Mouse (Mus musculus) bone marrow, adult 2 months (tissue): ENCODE data around the gene Ccdc9b. TPM values are rescaled to one million over a fixed set of nuclear protein-coding genes. Genes with fewer than 3 reads are reported as not detected.

Experiments used
- H3K27ac ChIP-seq: fragments of 200-500 bp; 2 replicates; pipeline ENCODE4 v1.5.1; 2012; ENCODE audit warnings: low read depth, mild to moderate bottlenecking, control low read depth, inconsistent platforms, low read length; ENCODE audit not compliant: control insufficient read depth, poor library complexity, insufficient read depth
- H3K4me1 ChIP-seq: fragments of 200-500 bp; 2 replicates; pipeline ENCODE4 v1.6.1; 2011; ENCODE audit warnings: low read length; ENCODE audit not compliant: control insufficient read depth, insufficient read depth
- H3K4me3 ChIP-seq: fragments of 200-500 bp; replicated peaks from 2 replicates; pipeline ENCODE3; 2011; ENCODE audit warnings: mild to moderate bottlenecking, low read depth, low read length, control low read depth; ENCODE audit not compliant: control insufficient read depth
- CTCF ChIP-seq: fragments of 200-500 bp; IDR thresholded peaks from 2 replicates; pipeline ENCODE4 v1.5.1; 2011; ENCODE audit warnings: low read length, control low read depth; ENCODE audit not compliant: control insufficient read depth, insufficient read depth
- POLR2A ChIP-seq: fragments of 200-500 bp; IDR thresholded peaks from 2 replicates; pipeline ENCODE4 v1.6.1; 2011; ENCODE audit warnings: low read depth, mild to moderate bottlenecking, control low read depth, low read length, borderline replicate concordance; ENCODE audit not compliant: control insufficient read depth
- WGBS: fragments of 180-500 bp; shearing (Covaris S2); methylation state at CpG from one replicate; pipeline ENCODE4 v1.1.7; 2018; 5-methylcytosine and 5-hydroxymethylcytosine counted together
- polyA plus RNA-seq: library from polyadenylated mRNA; stranded (reverse); fragments of >200 nt; gene quantifications from 2 replicates; pipeline ENCODE4 v1.2.4, GENCODE M21; 2011; ENCODE audit warnings: low replicate concordance; ENCODE audit not compliant: missing spikeins, insufficient read depth, insufficient read length

Ccdc9b gene
- polyA plus RNA-seq, 1 experiment: 3.5 TPM

DNA sequence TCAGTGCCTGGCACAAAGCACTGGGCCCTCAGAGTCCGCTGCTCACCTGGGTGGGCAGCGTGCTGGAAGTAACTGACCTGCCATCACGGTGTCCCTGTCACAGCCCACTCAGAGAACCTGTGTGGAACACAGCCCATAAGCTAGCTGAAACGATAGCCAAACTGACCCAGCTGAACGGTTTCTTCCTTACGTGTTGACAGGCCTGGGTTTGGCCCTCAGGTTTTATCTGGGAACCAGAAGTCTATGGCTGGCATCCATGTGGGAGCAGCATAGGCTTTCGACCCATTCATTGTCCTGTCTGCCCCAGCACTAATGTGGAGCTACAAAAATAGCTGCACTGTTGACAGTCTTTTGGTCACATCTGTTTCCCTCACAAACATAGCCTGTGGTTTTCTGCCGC lies 12.0 kb downstream of the Ccdc9b start:
- whole genome bisulfite sequencing: 47% methylated on average over 8 of the region's 8 CpGs
- H3K4me3 ChIP-seq: no peak overlapping the region
- H3K4me1 ChIP-seq: no peaks in the 10 kb centered on the region; the same call in 1 of the 2 replicates
- TF ChIP-seq POLR2A (no peak), CTCF (no peak)
- peak overlapping the region; percentile 19; the same call in 1 of the 2 replicates for H3K27ac ChIP-seq

DNA sequence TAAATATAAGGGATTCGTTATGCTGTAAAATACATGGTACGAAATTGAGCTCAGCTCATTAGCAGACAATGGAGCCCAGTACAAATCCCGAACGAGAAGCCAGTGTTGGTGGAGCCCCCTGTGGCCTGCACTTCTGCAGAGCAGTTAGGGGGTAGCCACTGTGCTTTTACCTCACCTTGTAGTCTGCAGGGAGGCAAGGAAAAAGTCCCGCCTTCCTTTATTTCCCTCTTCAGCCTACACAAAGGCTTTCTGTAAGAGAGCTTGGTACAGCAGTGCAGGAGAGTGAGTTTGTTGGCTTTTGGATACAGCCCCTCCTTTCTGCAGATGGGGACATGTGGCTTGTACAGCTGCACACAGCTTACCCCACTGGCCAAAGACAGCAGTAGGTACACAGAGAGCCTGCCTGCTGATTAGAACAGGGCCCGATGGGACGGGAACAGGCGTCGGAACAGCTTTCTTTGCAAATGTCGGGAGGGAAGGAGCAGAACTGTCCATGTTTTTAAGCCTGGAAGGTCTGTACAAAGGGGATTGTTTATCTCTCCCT lies 13.0 kb downstream of the Ccdc9b start:
- Histone ChIP-seq H3K4me1 (no peaks in the 10 kb centered on the region; the same call in none of the 2 replicates), H3K27ac (no peak overlapping the region), H3K4me3 (no peak overlapping the region)
- TF ChIP-seq POLR2A: no peak
- no peak for TF ChIP-seq CTCF
- WGBS: 76% methylated on average over 10 of the region's 10 CpGs

- Histone ChIP-seq H3K4me3 (peak overlapping the region; percentile 45), H3K4me1 (no peaks in the 10 kb centered on the region; the same call in none of the 2 replicates), H3K27ac (no peak overlapping the region)
- 8% methylated on average over 10 of the region's 10 CpGs for WGBS
- no peak for TF ChIP-seq POLR2A
- TF ChIP-seq CTCF: no peak
Observed at GRCm38 (mm10) chr2:118747301-118747960, 15.0 kb downstream of the Ccdc9b start.

DNA sequence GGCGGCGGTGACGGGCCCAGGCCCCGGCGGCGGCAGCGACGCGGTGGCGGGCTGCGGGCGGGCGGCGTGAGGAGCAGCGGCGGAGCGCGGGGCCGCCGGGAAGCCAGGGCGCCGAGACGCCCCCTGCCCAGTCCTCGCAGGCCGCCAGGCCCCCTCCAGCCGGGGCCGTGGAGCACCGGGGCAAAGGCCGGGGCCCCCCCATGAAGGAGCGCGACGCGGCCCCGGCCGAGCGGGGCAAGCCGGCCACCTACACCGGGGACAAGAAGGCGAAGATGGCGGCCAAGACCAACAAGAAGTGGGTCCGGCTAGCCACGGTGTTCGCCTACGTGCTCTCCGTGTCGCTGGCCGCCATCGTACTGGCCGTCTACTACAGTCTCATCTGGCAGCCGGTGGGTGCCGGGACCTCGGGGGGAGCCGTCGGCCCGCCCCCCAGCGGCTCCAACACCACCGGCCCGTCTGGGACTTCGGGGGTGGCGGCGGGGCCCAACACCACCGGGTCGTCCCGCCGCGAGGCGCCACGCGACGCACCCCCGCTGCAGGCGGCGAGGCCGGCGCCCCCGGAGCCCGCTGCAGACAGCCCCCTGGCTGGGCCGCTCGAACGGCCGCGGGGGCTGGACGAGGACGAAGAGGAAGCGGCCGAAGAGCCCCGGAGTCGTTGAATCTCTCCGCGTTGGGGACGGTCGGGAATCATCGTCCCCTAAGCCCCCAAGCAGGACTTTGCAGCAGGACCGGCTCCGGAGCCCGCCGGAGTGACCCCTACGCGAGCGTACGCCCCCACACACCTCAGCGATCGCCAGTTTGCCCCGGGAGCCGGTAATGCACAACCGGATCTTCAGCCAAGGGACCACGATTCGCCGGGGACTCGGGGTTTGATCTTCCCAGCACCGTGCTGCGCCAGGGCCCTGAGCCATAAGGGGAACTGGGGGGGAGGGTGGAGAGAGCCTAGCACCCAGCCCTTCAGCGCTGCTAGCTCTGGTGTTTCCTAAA lies 16.3 kb downstream of the Ccdc9b start:
- TF ChIP-seq CTCF (no peak), POLR2A (peak; percentile 10; the same call in 1 of the 2 replicates)
- Histone ChIP-seq H3K4me3 (peak overlapping the region; percentile 95), H3K4me1 (no peaks in the 10 kb centered on the region; the same call in none of the 2 replicates), H3K27ac (peak overlapping the region; percentile 46)
- WGBS: 3% methylated on average over 113 of the region's 113 CpGs

DNA sequence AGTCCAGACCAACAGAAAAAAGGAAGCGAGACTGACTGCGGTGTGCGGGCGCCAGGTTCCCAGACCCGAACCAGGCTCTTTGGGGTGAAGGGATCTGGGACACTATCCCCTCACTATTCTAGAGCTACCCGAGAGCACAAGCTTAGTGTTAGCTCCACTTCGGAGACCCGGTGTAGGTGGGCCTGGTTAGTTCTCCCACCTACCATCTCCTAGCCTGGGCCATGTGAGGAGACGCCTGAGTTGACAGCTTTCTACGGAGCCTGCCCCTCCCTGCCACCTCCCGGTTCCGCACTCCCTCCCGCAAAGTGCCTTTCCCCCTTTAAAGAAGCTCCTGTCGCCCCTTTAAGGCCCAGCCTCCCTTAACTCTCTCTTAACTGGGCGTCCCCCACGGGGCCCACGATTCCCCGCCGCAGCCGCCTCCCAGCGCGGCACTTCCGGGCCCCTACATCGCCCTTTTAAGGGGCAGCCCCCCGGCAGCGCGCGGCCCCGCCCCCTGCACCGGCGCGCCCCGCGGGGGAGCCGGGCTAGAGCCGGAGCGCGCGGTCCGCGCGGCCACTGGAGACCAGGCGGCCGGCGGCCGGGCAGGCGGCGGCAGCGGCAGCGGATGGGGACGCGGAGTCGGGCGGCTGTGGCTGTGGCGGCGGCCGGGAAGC lies 17.1 kb downstream of the Ccdc9b start, which contains the start of gene Inafm2:
Gene Inafm2 (plus strand): TSS at position 527 of the 653 bp plus-strand sequence.
- H3K4me3 ChIP-seq: peak within 1 kb of the TSS; percentile 95
- TF ChIP-seq CTCF (no peak), POLR2A (peak; percentile 49; the same call in 1 of the 2 replicates)
- WGBS: 10% methylated on average over 57 of the region's 57 CpGs
- H3K27ac ChIP-seq: peak within 1 kb of the TSS; percentile 46
- no peaks in the 10 kb centered on the region; the same call in none of the 2 replicates for H3K4me1 ChIP-seq

DNA sequence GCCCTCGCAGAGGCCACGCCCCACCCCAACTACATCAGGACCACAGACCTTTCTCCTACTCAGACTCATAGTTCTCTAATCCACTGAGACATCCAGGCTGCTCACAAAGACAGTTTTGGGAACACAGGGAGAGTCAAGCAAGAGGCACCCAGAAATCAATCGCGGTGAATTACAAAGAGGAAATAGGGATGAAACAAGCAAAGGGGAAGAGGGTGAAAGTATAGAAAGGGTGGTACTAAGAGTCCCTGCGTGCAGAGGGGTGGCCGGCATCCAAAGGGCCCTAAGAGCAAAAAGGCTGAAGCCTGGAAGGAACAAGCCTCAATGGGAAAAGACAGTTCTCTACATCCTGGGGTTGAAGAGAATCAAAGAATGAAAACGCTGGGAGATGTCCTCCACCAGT lies 17.8 kb downstream of the Ccdc9b start:
- Histone ChIP-seq H3K4me1 (no peaks in the 10 kb centered on the region; the same call in none of the 2 replicates), H3K4me3 (no peak overlapping the region), H3K27ac (no peak overlapping the region)
- WGBS: 17% methylated on average over 7 of the region's 7 CpGs
- TF ChIP-seq CTCF (no peak), POLR2A (no peak)

DNA sequence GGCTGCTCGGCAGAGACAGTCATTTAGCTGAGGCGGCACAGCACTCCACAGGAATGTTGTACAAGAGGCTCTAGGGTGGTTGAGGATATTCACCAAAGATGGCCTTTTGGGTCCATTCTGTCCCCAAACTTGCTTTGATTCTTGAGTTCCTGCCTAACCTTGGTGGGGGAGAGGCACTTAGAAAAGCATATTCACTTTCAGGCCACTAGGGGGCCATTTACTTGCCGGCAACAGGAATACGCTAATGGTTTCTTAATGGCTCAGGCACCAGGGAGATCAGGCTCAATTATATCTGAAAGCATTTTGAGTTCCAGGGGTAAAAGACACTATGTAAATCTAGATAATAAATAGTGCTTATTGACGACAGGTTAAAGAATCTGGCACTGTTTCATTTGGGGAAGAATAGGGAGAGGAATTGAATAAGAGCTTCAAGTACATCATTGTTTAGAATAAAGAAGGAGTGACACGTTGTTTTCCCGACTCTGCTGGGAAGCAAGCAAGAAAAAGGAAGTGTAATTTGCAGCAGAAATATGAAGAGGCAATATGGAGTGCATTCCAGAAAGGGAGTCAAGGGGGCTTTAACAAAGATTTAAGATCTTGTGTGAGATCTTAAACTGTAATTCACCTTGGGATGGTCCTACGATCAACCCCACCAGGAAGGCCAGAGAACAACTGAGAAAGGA lies 19.1 kb downstream of the Ccdc9b start:
- H3K4me3 ChIP-seq: no peak overlapping the region
- 23% methylated on average over 8 of the region's 8 CpGs for WGBS
- peak; percentile 38; the same call in 1 of the 2 replicates for TF ChIP-seq CTCF
- TF ChIP-seq POLR2A: no peak
- no peaks in the 10 kb centered on the region; the same call in none of the 2 replicates for H3K4me1 ChIP-seq
- no peak overlapping the region for H3K27ac ChIP-seq
